Mouse (Mus musculus): Measurements from ENCODE around the gene Mylk. TPM values are rescaled to one million over a fixed set of nuclear protein-coding genes. Genes with fewer than 3 reads are reported as not detected.

Gene Mylk
- 382 and 474 TPM in 2 replicates for polyA plus RNA-seq (2012; rRNA removed)

DNA sequence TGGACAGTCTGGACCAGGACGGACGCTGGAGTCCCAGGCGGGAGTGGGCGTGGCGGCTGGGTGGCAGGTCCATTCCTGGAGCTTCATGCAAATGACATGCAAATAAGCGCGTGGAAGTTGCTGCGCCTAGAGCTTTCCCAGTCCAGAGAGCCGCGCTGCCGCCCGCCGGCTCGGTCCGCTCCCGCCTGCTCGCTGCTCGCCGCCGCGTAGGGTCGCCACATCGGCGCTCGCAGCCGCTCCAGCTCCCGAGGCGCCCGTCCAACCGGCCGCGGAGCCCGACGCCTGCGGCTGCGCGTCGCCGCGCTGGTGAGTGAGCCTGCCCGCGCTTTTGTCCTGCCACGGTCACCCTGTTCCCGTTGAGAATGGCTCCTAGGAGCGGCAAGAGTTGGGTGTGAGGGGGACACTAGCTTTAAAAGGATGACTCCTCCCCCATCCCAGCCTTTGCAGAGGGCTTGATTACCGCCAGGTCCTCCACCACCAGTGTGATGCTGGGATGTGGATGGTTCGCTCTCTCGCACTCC, at the start of gene Mylk:
Gene Mylk, plus strand, starts transcription at position 146 of the 521 bp plus-strand sequence.

GRCm38 (mm10) chr16:35022242-35023137, 277.5 kb downstream of the Mylk start, which contains the start of gene Hacd2:
TSS of gene Hacd2 (plus strand) at chr16:35022428.

Other genes starting within 250 kb of the Mylk start
- 14.4 and 17.7 TPM in 2 replicates for gene Kalrn, start 171.7 kb upstream of the Mylk start, polyA plus RNA-seq (2012; rRNA removed)
- not detected in 2 replicates for gene Ropn1, start 95.3 kb upstream of the Mylk start, polyA plus RNA-seq (2012; rRNA removed)
- 1.9 and 2.3 TPM in 2 replicates for gene Ccdc14, start 54.6 kb upstream of the Mylk start, polyA plus RNA-seq (2012; rRNA removed)